Mouse (Mus musculus): ENCODE data around the gene Zfp568. TPM values are rescaled to one million over a fixed set of nuclear protein-coding genes. Genes with fewer than 3 reads are reported as not detected.

The Zfp568 gene
- polyA plus RNA-seq, 1 experiment from 2014 or later = 3.5 TPM

DNA sequence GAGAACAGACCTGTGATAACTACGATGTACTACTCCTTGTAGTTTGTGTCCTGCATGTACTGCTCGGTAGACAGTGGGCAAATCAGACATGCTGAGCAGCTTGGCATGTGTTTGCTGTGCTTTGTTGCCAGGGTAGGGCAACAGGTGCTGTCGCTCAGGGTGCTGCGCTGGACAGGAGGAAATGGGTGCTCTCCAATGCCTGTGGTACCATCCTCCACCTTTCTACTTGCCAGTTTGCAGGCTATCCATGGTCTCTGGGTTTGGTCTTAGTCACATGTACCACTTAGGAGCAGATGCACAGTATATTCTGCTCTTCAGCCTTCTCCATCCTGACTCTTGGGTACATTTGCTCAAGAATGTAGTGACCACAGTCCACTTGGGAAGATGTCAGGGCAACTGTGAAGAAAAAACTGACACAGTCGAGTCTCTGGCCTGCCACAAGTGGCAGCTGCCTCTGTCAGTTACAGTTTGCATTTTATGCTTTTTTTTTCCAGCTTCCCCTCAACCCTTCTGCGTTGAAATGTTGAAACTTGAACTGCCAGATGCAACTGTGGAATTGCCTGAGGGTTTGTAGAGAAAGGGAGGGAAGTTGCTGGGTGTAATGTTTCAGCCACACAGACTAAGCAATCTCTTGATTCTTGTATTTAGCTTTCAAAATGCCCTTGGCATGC is 24.4 kb downstream of the Zfp568 start:
- H3K9ac ChIP-seq (ENCODE audit: low read depth, low read length) = no peak overlapping the region

DNA sequence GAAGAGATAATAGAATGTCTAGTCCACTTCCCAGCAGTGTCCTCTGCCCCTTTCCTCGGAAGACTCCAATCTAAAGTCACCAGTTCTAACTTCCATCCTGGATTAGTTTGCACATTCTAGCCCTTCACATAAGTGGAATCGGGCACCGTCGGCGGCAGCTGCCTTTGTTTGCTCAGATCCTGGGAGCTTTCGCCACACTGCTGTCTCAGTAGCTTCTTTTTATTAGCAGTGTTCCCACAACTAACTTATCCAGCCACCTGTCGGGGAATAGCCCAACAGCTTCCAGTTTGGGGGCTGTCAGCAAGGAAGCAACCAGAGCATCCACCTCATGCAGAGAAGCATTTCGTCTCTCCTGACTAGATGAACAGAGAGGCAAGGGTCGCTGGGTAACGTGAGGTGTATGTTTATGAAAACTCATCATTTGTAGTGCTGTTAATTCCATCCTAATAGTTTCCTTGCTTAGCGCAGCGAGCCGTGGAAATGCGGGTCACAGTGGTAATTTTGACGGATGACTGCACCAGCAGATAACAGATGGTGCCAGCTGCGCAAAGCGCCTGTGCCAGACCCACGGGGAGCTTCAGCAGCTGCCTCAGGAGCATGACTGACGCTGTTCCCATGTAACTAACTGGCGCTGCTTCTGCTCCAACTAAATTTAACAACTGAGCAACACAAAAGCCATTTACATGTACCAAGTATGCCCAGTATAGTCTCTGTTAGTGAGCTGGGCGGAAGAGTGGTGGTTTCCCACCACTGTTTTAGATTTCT is 25.7 kb downstream of the Zfp568 start:
- WGBS = 37% methylated on average over 21 of the region's 21 CpGs
- no peaks in the 10 kb centered on the region for H3K9me3 ChIP-seq (ENCODE audit: control insufficient read depth, low read length)
- H3K4me2 ChIP-seq (ENCODE audit: low read length) = peak overlapping the region; percentile 36
- H3K36me3 ChIP-seq (ENCODE audit: control insufficient read depth, insufficient read depth, low read length) = peaks cover 8% of the 10 kb centered on the region
- peak; percentile 76 for ATAC-seq
- no peak overlapping the region for H3K9ac ChIP-seq (ENCODE audit: low read depth, low read length)
- H3K4me1 ChIP-seq (ENCODE audit: control insufficient read depth, insufficient read depth, low read depth, low read length) = peaks cover 12% of the 10 kb centered on the region
- peak overlapping the region; percentile 58 for H3K27ac ChIP-seq (ENCODE audit: low read depth, low read length)
- H3K4me3 ChIP-seq (ENCODE audit: low read length) = no peak overlapping the region; the same call in 1 of the 2 replicates
- no peaks in the 10 kb centered on the region for H3K27me3 ChIP-seq (replicated peaks; ENCODE audit: control insufficient read depth, insufficient read depth, low read length)

More for the DNA sequence above, 24.4 kb downstream of the Zfp568 start:
- WGBS = 78% methylated on average over 6 of the region's 6 CpGs
- H3K4me2 ChIP-seq (ENCODE audit: low read length) = no peak overlapping the region
- peaks cover 4% of the 10 kb centered on the region; the same call in 1 of the 2 replicates for H3K36me3 ChIP-seq (ENCODE audit: control insufficient read depth, insufficient read depth, low read length)
- H3K4me3 ChIP-seq (ENCODE audit: low read length) = no peak overlapping the region
- H3K4me1 ChIP-seq (ENCODE audit: control insufficient read depth, insufficient read depth, low read depth, low read length) = peaks cover 12% of the 10 kb centered on the region
- no peak for ATAC-seq
- no peak overlapping the region for H3K27ac ChIP-seq (ENCODE audit: low read depth, low read length)
- no peaks in the 10 kb centered on the region for H3K27me3 ChIP-seq (replicated peaks; ENCODE audit: control insufficient read depth, insufficient read depth, low read length)
- no peaks in the 10 kb centered on the region for H3K9me3 ChIP-seq (ENCODE audit: control insufficient read depth, low read length)

DNA sequence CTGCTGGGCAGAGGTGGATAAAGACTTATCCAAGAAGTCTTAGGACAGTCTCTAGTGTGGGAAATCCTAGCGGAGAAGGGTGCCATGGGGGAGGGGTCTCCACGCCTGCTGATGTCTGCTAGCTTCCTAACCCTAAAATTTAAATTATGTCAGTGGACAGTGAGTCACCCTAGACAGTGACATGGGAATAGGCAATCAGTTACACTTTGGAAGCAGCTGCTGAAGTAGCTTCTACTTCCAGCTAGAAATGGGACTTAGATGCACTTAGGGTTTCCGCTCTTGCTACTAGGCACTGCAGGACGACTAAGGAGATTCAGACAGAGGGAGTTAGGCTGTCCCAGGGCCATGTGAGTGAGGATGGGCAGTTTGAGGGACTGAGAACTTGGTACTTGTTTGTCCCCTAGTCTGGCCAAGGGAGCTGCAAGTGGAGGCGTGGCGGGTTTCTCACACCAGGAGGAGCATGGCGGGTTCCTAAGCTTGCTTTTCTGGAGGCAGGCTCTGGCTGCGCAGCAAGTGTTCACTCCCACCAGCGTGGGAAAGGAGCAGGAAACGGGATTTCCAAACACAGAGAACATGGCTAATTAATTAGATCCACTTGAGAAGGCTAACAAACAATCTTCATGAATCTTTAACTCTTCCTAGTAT is 26.9 kb downstream of the Zfp568 start:
- Histone ChIP-seq H3K4me3 (ENCODE audit: low read length) (no peak overlapping the region), H3K4me1 (ENCODE audit: control insufficient read depth, insufficient read depth, low read depth, low read length) (peaks cover 12% of the 10 kb centered on the region), H3K27ac (ENCODE audit: low read depth, low read length) (no peak overlapping the region), H3K9ac (ENCODE audit: low read depth, low read length) (no peak overlapping the region), H3K4me2 (ENCODE audit: low read length) (no peak overlapping the region), H3K36me3 (ENCODE audit: control insufficient read depth, insufficient read depth, low read length) (peaks cover 9% of the 10 kb centered on the region), H3K27me3 (replicated peaks; ENCODE audit: control insufficient read depth, insufficient read depth, low read length) (no peaks in the 10 kb centered on the region), H3K9me3 (ENCODE audit: control insufficient read depth, low read length) (no peaks in the 10 kb centered on the region)
- no peak for ATAC-seq
- WGBS = 71% methylated on average over 10 of the region's 10 CpGs

DNA sequence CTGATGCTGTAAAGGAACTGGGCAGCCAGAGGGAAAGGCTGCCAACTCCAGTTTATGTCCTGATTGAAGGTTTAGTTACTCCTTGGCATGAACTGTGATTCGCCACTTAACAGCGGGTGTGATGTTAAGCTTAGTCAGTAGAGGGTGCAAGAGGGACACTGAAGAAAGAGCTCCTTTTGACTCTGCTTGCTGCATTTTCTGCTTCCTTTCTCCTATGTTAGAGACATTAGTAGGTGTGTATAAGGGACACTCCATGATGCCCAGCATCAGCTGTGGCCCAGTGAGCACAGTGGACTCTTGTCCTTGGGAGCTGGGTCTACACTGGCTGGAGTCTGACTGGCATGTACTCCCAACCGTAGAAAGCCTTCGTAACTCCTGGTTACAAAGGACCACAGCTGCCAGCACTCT is 29.2 kb downstream of the Zfp568 start:
- ATAC-seq = peak; percentile 48; the same call in 1 of the 2 replicates

DNA sequence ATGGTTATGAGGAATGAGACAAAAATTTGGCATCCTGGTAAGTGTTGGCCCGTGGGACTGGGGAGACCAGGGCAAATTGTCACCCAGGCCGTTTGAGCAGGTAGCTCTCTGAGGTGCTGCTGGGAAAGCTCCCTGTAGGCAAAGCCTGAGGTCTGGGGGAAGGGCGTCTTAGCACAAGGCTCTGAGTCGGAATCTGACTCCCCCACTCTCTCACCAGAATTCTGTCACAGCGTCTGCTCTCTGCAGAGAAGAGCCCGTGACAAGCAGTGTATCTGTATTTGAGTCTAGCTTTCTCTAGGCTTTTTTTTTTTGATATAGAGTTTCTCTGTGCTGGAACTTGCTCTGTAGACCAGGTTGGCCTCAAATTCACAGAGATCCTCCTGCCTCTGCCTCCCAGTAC is 33.5 kb downstream of the Zfp568 start:
- H3K9ac ChIP-seq (ENCODE audit: low read depth, low read length) = no peak overlapping the region
- H3K36me3 ChIP-seq (ENCODE audit: control insufficient read depth, insufficient read depth, low read length) = peaks cover 20% of the 10 kb centered on the region
- 90% methylated on average over 6 of the region's 6 CpGs for WGBS
- H3K4me3 ChIP-seq (ENCODE audit: low read length) = no peak overlapping the region
- no peaks in the 10 kb centered on the region for H3K9me3 ChIP-seq (ENCODE audit: control insufficient read depth, low read length)
- no peaks in the 10 kb centered on the region; the same call in 1 of the 2 replicates for H3K4me1 ChIP-seq (ENCODE audit: control insufficient read depth, insufficient read depth, low read depth, low read length)
- no peak overlapping the region for H3K27ac ChIP-seq (ENCODE audit: low read depth, low read length)
- H3K4me2 ChIP-seq (ENCODE audit: low read length) = no peak overlapping the region
- no peaks in the 10 kb centered on the region for H3K27me3 ChIP-seq (replicated peaks; ENCODE audit: control insufficient read depth, insufficient read depth, low read length)
- no peak for ATAC-seq

More for the DNA sequence above, 29.2 kb downstream of the Zfp568 start:
- peaks cover 12% of the 10 kb centered on the region for H3K36me3 ChIP-seq (ENCODE audit: control insufficient read depth, insufficient read depth, low read length)
- peaks cover 12% of the 10 kb centered on the region for H3K4me1 ChIP-seq (ENCODE audit: control insufficient read depth, insufficient read depth, low read depth, low read length)
- 60% methylated on average over 4 of the region's 4 CpGs for WGBS
- H3K27ac ChIP-seq (ENCODE audit: low read depth, low read length) = no peak overlapping the region
- H3K9ac ChIP-seq (ENCODE audit: low read depth, low read length) = no peak overlapping the region
- no peaks in the 10 kb centered on the region for H3K27me3 ChIP-seq (replicated peaks; ENCODE audit: control insufficient read depth, insufficient read depth, low read length)
- no peaks in the 10 kb centered on the region for H3K9me3 ChIP-seq (ENCODE audit: control insufficient read depth, low read length)
- no peak overlapping the region for H3K4me3 ChIP-seq (ENCODE audit: low read length)
- H3K4me2 ChIP-seq (ENCODE audit: low read length) = no peak overlapping the region

DNA sequence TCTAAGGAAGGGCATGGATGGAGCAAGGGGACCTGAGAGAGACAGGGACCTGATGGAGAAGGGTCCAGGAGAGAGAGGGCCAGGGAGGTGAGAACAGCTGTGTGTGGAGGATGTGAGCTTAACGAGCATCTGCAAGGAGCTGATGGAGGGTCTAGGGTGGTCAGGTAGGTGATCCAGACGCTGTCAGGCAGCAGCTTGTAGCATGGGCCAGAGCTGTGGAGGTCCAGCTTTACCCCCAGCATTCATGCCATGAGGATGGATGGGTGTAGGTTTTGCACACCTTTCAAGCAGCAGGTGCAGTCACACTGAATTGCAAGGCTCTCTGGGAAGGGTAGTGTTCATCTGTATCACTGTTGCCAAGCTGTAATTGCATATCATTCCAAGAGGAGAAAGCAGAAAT is 35.8 kb downstream of the Zfp568 start:
- H3K4me2 ChIP-seq (ENCODE audit: low read length) = no peak overlapping the region
- no peak overlapping the region for H3K4me3 ChIP-seq (ENCODE audit: low read length)
- 87% methylated on average over 2 of the region's 2 CpGs for WGBS
- no peak overlapping the region for H3K27ac ChIP-seq (ENCODE audit: low read depth, low read length)
- H3K9ac ChIP-seq (ENCODE audit: low read depth, low read length) = no peak overlapping the region
- H3K36me3 ChIP-seq (ENCODE audit: control insufficient read depth, insufficient read depth, low read length) = peaks cover 35% of the 10 kb centered on the region
- H3K4me1 ChIP-seq (ENCODE audit: control insufficient read depth, insufficient read depth, low read depth, low read length) = no peaks in the 10 kb centered on the region
- H3K9me3 ChIP-seq (ENCODE audit: control insufficient read depth, low read length) = no peaks in the 10 kb centered on the region
- H3K27me3 ChIP-seq (replicated peaks; ENCODE audit: control insufficient read depth, insufficient read depth, low read length) = no peaks in the 10 kb centered on the region
- no peak for ATAC-seq

DNA sequence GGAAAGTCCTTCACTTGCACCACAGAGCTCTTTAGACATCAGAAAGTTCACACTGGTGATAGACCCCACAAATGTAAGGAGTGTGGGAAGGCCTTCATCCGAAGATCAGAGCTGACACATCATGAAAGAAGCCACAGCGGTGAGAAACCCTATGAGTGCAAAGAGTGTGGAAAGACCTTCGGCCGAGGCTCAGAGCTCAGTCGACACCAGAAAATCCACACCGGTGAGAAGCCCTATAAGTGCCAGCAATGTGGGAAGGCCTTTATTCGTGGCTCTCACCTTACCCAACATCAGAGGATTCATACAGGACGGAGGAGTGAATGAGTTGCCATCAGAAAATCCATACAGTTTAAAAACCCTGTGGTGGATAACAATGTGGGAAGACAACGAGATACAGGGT is 39.6 kb downstream of the Zfp568 start:
- H3K27ac ChIP-seq (ENCODE audit: low read depth, low read length) = no peak overlapping the region
- ATAC-seq = no peak
- H3K9ac ChIP-seq (ENCODE audit: low read depth, low read length) = no peak overlapping the region
- H3K4me3 ChIP-seq (ENCODE audit: low read length) = no peak overlapping the region
- peaks cover 31% of the 10 kb centered on the region for H3K36me3 ChIP-seq (ENCODE audit: control insufficient read depth, insufficient read depth, low read length)
- no peaks in the 10 kb centered on the region for H3K4me1 ChIP-seq (ENCODE audit: control insufficient read depth, insufficient read depth, low read depth, low read length)
- WGBS = 98% methylated on average over 9 of the region's 9 CpGs
- H3K9me3 ChIP-seq (ENCODE audit: control insufficient read depth, low read length) = no peaks in the 10 kb centered on the region
- no peak overlapping the region for H3K4me2 ChIP-seq (ENCODE audit: low read length)
- no peaks in the 10 kb centered on the region for H3K27me3 ChIP-seq (replicated peaks; ENCODE audit: control insufficient read depth, insufficient read depth, low read length)

DNA sequence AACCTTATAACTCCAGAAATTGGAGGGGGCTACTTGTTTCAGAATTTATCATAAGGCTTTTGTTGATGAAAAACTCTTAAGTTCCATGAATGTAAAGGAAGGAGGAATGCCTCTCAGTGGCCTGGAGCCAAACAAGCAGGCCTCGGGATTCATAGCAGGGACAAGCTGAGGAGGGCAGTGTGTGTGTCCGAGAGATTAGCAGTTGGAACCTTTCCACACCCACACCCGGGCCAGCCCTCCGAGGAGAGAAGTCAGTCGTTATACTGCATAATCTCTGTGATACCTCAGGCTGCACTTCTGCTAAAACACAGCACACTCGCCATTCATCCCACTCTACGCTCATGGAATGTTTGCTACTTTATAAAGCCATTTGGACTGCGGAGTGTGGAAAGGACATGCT is 40.0 kb downstream of the Zfp568 start:
- Histone ChIP-seq H3K27me3 (replicated peaks; ENCODE audit: control insufficient read depth, insufficient read depth, low read length) (no peaks in the 10 kb centered on the region), H3K36me3 (ENCODE audit: control insufficient read depth, insufficient read depth, low read length) (peaks cover 28% of the 10 kb centered on the region), H3K27ac (ENCODE audit: low read depth, low read length) (no peak overlapping the region), H3K9ac (ENCODE audit: low read depth, low read length) (no peak overlapping the region), H3K4me3 (ENCODE audit: low read length) (no peak overlapping the region), H3K4me2 (ENCODE audit: low read length) (no peak overlapping the region), H3K9me3 (ENCODE audit: control insufficient read depth, low read length) (no peaks in the 10 kb centered on the region), H3K4me1 (ENCODE audit: control insufficient read depth, insufficient read depth, low read depth, low read length) (no peaks in the 10 kb centered on the region)
- WGBS = 90% methylated on average over 8 of the region's 8 CpGs
- ATAC-seq = no peak

DNA sequence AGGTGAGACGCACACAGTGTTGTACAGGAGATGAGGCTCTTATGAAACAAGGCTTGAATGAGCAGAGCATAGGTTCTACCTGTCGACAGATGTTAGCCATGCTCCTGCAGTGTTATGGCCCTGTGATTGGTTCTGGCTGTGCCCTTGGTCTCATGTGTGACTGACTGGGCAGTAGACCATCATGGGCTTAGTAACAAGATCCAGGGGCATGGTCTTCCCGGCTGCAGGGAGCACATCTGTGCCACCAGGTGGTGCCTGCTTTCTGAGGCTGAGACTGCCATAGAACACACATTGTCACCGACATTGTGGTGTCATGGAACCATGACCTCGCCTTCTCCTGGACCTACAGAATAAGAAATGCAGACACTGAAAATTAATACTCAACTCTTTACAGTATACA is 41.6 kb downstream of the Zfp568 start:
- peaks cover 28% of the 10 kb centered on the region for H3K36me3 ChIP-seq (ENCODE audit: control insufficient read depth, insufficient read depth, low read length)
- WGBS = 85% methylated on average over 5 of the region's 5 CpGs
- H3K4me1 ChIP-seq (ENCODE audit: control insufficient read depth, insufficient read depth, low read depth, low read length) = no peaks in the 10 kb centered on the region
- no peak overlapping the region for H3K4me2 ChIP-seq (ENCODE audit: low read length)
- H3K4me3 ChIP-seq (ENCODE audit: low read length) = no peak overlapping the region
- H3K9me3 ChIP-seq (ENCODE audit: control insufficient read depth, low read length) = no peaks in the 10 kb centered on the region
- no peak for ATAC-seq
- H3K27ac ChIP-seq (ENCODE audit: low read depth, low read length) = no peak overlapping the region
- no peaks in the 10 kb centered on the region for H3K27me3 ChIP-seq (replicated peaks; ENCODE audit: control insufficient read depth, insufficient read depth, low read length)
- H3K9ac ChIP-seq (ENCODE audit: low read depth, low read length) = no peak overlapping the region

All from hindbrain, embryonic 16.5 days (tissue).